Mouse (Mus musculus) E14TG2a.4 (cell line): Measurements from ENCODE around the gene 1500011B03Rik.

Experiments
- H3K27me3 ChIP-seq: 2 replicates; pipeline ENCODE4 v1.6.1; 2014; ENCODE audit warnings: low read length, control low read depth; ENCODE audit not compliant: insufficient read depth
- H3K36me3 ChIP-seq: 2 replicates; pipeline ENCODE4 v1.6.1; 2014; ENCODE audit warnings: low read length, control low read depth; ENCODE audit not compliant: insufficient read depth
- H3K4me1 ChIP-seq: replicated peaks from 2 replicates; pipeline ENCODE4 v1.6.1; 2014; ENCODE audit warnings: low read depth, low read length, control low read depth
- H3K4me3 ChIP-seq: replicated peaks from 2 replicates; pipeline ENCODE4 v1.5.1; 2014; ENCODE audit warnings: mild to moderate bottlenecking, low read length
- H3K9me3 ChIP-seq: 2 replicates; pipeline ENCODE4 v1.6.1; 2014; ENCODE audit warnings: low read length, control low read depth
- CTCF ChIP-seq: conservative IDR thresholded peaks from 2 replicates; pipeline ENCODE4 v1.5.1; 2014; ENCODE audit warnings: low read length
- NANOG ChIP-seq: IDR thresholded peaks from 2 replicates; pipeline ENCODE4 v1.6.1; 2014; ENCODE audit warnings: borderline replicate concordance, low read length, mixed read lengths
- POU5F1 ChIP-seq: IDR thresholded peaks from 2 replicates; pipeline ENCODE4 v1.6.1; 2014; ENCODE audit warnings: low read length, borderline replicate concordance

Gene 1500011B03Rik

GRCm38 (mm10) chr5:114796299-114797012 lies 26.8 kb downstream of the 1500011B03Rik start:
- Histone ChIP-seq H3K27me3 (no peaks in the 10 kb centered on the region), H3K4me3 (peak overlapping the region; percentile 63), H3K36me3 (peaks cover 49% of the 10 kb centered on the region), H3K4me1 (peaks cover 92% of the 10 kb centered on the region), H3K9me3 (no peaks in the 10 kb centered on the region)
- TF ChIP-seq POU5F1 = no peak
- TF ChIP-seq CTCF = no peak
- no peak for TF ChIP-seq NANOG

GRCm38 (mm10) chr5:114795653-114796052 lies 27.6 kb downstream of the 1500011B03Rik start:
- peaks cover 90% of the 10 kb centered on the region for H3K4me1 ChIP-seq
- no peaks in the 10 kb centered on the region for H3K27me3 ChIP-seq
- peak overlapping the region; percentile 21 for H3K4me3 ChIP-seq
- TF ChIP-seq POU5F1 = no peak
- TF ChIP-seq CTCF = no peak
- H3K36me3 ChIP-seq = peaks cover 57% of the 10 kb centered on the region
- no peaks in the 10 kb centered on the region for H3K9me3 ChIP-seq

GRCm38 (mm10) chr5:114795231-114795630 lies 28.0 kb downstream of the 1500011B03Rik start:
- no peaks in the 10 kb centered on the region for H3K9me3 ChIP-seq
- H3K4me3 ChIP-seq = peak overlapping the region; percentile 21
- H3K36me3 ChIP-seq = peaks cover 62% of the 10 kb centered on the region
- TF ChIP-seq CTCF (no peak), POU5F1 (no peak), NANOG (no peak)
- peaks cover 86% of the 10 kb centered on the region for H3K4me1 ChIP-seq
- H3K27me3 ChIP-seq = no peaks in the 10 kb centered on the region

GRCm38 (mm10) chr5:114794609-114795008 lies 28.7 kb downstream of the 1500011B03Rik start:
- Histone ChIP-seq H3K36me3 (peaks cover 61% of the 10 kb centered on the region), H3K4me1 (peaks cover 81% of the 10 kb centered on the region), H3K4me3 (peak overlapping the region; percentile 21), H3K9me3 (no peaks in the 10 kb centered on the region), H3K27me3 (no peaks in the 10 kb centered on the region)
- TF ChIP-seq POU5F1 (no peak), NANOG (no peak), CTCF (no peak)

- Histone ChIP-seq H3K9me3 (no peaks in the 10 kb centered on the region), H3K36me3 (peaks cover 64% of the 10 kb centered on the region), H3K4me3 (0 out of 2 replicates have a peak overlapping the region, but pooled peaks have one; percentile 23), H3K4me1 (peaks cover 77% of the 10 kb centered on the region), H3K27me3 (no peaks in the 10 kb centered on the region)
- TF ChIP-seq POU5F1 = no peak
- TF ChIP-seq NANOG = no peak
- no peak for TF ChIP-seq CTCF
Observed at GRCm38 (mm10) chr5:114793317-114793716, 30.0 kb downstream of the 1500011B03Rik start.

GRCm38 (mm10) chr5:114785196-114785595 lies 38.1 kb downstream of the 1500011B03Rik start:
- peaks cover 45% of the 10 kb centered on the region for H3K36me3 ChIP-seq
- H3K27me3 ChIP-seq = no peaks in the 10 kb centered on the region
- TF ChIP-seq NANOG (no peak), POU5F1 (no peak), CTCF (no peak)
- H3K4me1 ChIP-seq = peaks cover 80% of the 10 kb centered on the region
- H3K4me3 ChIP-seq = 0 out of 2 replicates have a peak overlapping the region, but pooled peaks have one; percentile 17
- H3K9me3 ChIP-seq = no peaks in the 10 kb centered on the region

GRCm38 (mm10) chr5:114784622-114785165 lies 38.6 kb downstream of the 1500011B03Rik start:
- Histone ChIP-seq H3K9me3 (no peaks in the 10 kb centered on the region), H3K4me1 (peaks cover 85% of the 10 kb centered on the region), H3K27me3 (no peaks in the 10 kb centered on the region), H3K36me3 (peaks cover 44% of the 10 kb centered on the region), H3K4me3 (no peak overlapping the region)
- no peak for TF ChIP-seq CTCF
- TF ChIP-seq POU5F1 = no peak
- TF ChIP-seq NANOG = no peak

GRCm38 (mm10) chr5:114783405-114784163 lies 39.7 kb downstream of the 1500011B03Rik start:
- Histone ChIP-seq H3K9me3 (no peaks in the 10 kb centered on the region), H3K4me1 (peaks cover 83% of the 10 kb centered on the region), H3K27me3 (no peaks in the 10 kb centered on the region), H3K36me3 (peaks cover 33% of the 10 kb centered on the region), H3K4me3 (no peak overlapping the region)
- TF ChIP-seq NANOG = no peak
- TF ChIP-seq CTCF = no peak
- TF ChIP-seq POU5F1 = no peak
